Mouse (Mus musculus): ENCODE measurements around the gene Strip2. TPM values are rescaled to one million over a fixed set of nuclear protein-coding genes. Genes with fewer than 3 reads are reported as not detected.

The Strip2 gene
- polyA plus RNA-seq, 1 experiment from 2014 or later, result 1.5 TPM

Small RNA genes lying within 50 kb of the gene (microRNA-seq; reads per million reads assigned to microRNA genes)
- gene Gm23049, result not detected

Other genes with a start within 250 kb of the Strip2 start
- gene Tspan33, start 222.8 kb upstream of the Strip2 start, polyA plus RNA-seq (2015; fragmentation: Nextera tagmentation; extraction: Ambion mirVana), result 11.7 and 18.5 TPM in 2 replicates
- gene Smo, start 181.5 kb upstream of the Strip2 start, polyA plus RNA-seq (2015; fragmentation: Nextera tagmentation; extraction: Ambion mirVana), result 42.9 and 50.2 TPM in 2 replicates
- 18.3 and 20.8 TPM in 2 replicates for gene Ahcyl2, start 149.0 kb upstream of the Strip2 start, polyA plus RNA-seq (2015; fragmentation: Nextera tagmentation; extraction: Ambion mirVana)
- 64.4 and 68.2 TPM in 2 replicates for gene Nrf1, start 131.0 kb downstream of the Strip2 start, polyA plus RNA-seq (2015; fragmentation: Nextera tagmentation; extraction: Ambion mirVana)